Mouse (Mus musculus) olfactory bulb, adult 2 months (tissue): Measurements from ENCODE around the gene Cdca3.

Source experiments
- CTCF ChIP-seq: fragments of 200-500 bp; IDR thresholded peaks from 2 replicates; pipeline ENCODE4 v1.5.1; 2012; ENCODE audit warnings: low read depth, mild to moderate bottlenecking, low read length, moderate library complexity; ENCODE audit not compliant: insufficient read depth
- POLR2A ChIP-seq: fragments of 200-500 bp; IDR thresholded peaks from 2 replicates; pipeline ENCODE4 v1.6.1; 2012; ENCODE audit warnings: mild to moderate bottlenecking, low read depth, low read length, moderate library complexity; ENCODE audit not compliant: insufficient read depth

DNA sequence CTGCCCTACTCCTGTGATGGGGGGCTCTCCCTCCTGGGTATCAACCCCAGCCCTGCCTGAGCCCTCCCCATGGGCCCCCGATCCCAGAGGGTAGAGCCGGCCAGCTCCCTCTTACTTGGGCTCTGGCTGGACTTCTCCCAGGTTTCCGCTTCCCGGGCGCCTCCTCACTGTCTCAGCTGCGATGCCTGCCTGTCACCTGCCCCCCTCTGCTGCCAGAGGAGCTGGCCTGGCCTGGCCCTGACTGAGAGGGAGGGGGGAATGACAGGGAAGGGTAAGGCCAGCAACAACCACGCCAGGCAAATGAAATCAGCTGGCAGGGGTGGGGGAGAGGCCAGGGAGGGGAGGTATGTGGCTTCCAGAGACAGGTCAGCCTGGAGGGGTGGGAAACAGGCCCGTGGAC lies 10.5 kb downstream of the Cdca3 start:
- TF ChIP-seq POLR2A (no peak), CTCF (no peak)
